Mouse (Mus musculus): ENCODE measurements around the gene Plcb2.

- TF ChIP-seq CTCF (IDR thresholded peaks at IDR 0.05; ENCODE audit: low read depth), result no peak
- TF ChIP-seq EP300 (optimal IDR thresholded peaks at IDR 0.05), result peak; percentile 81
Observed at GRCm38 (mm10) chr2:118761906-118762783, 33.9 kb upstream of the Plcb2 start, which contains the start of gene Ccdc9b.

Data from stomach, postnatal 0 days (tissue).